Mouse (Mus musculus): ENCODE measurements around the gene Tubg2. TPM values are rescaled to one million over a fixed set of nuclear protein-coding genes. Genes with fewer than 3 reads are reported as not detected.

The Tubg2 gene
- polyA plus RNA-seq, 1 experiment: not detected

GRCm38 (mm10) chr11:101187541-101187940 lies 31.8 kb downstream of the Tubg2 start:
- TF ChIP-seq CTCF (IDR thresholded peaks at IDR 0.05; ENCODE audit: insufficient read depth, low read depth, low read length): no peak
- TF ChIP-seq POLR2A (IDR thresholded peaks at IDR 0.05; ENCODE audit: insufficient read depth, low read depth, low read length): no peak
- H3K27ac ChIP-seq (ENCODE audit: insufficient read depth, low read depth, low read length): no peak overlapping the region
- WGBS: 91% methylated on average over 5 of the region's 5 CpGs
- peaks cover 25% of the 10 kb centered on the region for H3K4me1 ChIP-seq (ENCODE audit: control insufficient read depth, insufficient read depth, low read length)
- H3K4me3 ChIP-seq (ENCODE audit: insufficient read depth, low read depth, low read length): no peak overlapping the region

GRCm38 (mm10) chr11:101188166-101188805 lies 32.6 kb downstream of the Tubg2 start:
- WGBS: 85% methylated on average over 11 of the region's 11 CpGs
- no peak overlapping the region for H3K27ac ChIP-seq (ENCODE audit: insufficient read depth, low read depth, low read length)
- H3K4me1 ChIP-seq (ENCODE audit: control insufficient read depth, insufficient read depth, low read length): peaks cover 29% of the 10 kb centered on the region
- no peak for TF ChIP-seq CTCF (IDR thresholded peaks at IDR 0.05; ENCODE audit: insufficient read depth, low read depth, low read length)
- TF ChIP-seq POLR2A (IDR thresholded peaks at IDR 0.05; ENCODE audit: insufficient read depth, low read depth, low read length): no peak
- H3K4me3 ChIP-seq (ENCODE audit: insufficient read depth, low read depth, low read length): no peak overlapping the region

GRCm38 (mm10) chr11:101189495-101190180 lies 33.9 kb downstream of the Tubg2 start:
- Histone ChIP-seq H3K27ac (ENCODE audit: insufficient read depth, low read depth, low read length) (0 out of 2 replicates have a peak overlapping the region, but pooled peaks have one; percentile 22), H3K4me3 (ENCODE audit: insufficient read depth, low read depth, low read length) (no peak overlapping the region), H3K4me1 (ENCODE audit: control insufficient read depth, insufficient read depth, low read length) (peaks cover 29% of the 10 kb centered on the region)
- no peak for TF ChIP-seq CTCF (IDR thresholded peaks at IDR 0.05; ENCODE audit: insufficient read depth, low read depth, low read length)
- TF ChIP-seq POLR2A (IDR thresholded peaks at IDR 0.05; ENCODE audit: insufficient read depth, low read depth, low read length): no peak
- WGBS: 18% methylated on average over 6 of the region's 6 CpGs

- WGBS: 41% methylated on average over 8 of the region's 8 CpGs
Measured at GRCm38 (mm10) chr11:101190181-101190912, 34.6 kb downstream of the Tubg2 start.

GRCm38 (mm10) chr11:101190913-101191907 lies 35.5 kb downstream of the Tubg2 start:
- Histone ChIP-seq H3K4me3 (ENCODE audit: insufficient read depth, low read depth, low read length) (no peak overlapping the region), H3K4me1 (ENCODE audit: control insufficient read depth, insufficient read depth, low read length) (peaks cover 29% of the 10 kb centered on the region), H3K27ac (ENCODE audit: insufficient read depth, low read depth, low read length) (no peak overlapping the region)
- WGBS: 55% methylated on average over 17 of the region's 17 CpGs
- TF ChIP-seq POLR2A (IDR thresholded peaks at IDR 0.05; ENCODE audit: insufficient read depth, low read depth, low read length) (no peak), CTCF (IDR thresholded peaks at IDR 0.05; ENCODE audit: insufficient read depth, low read depth, low read length) (no peak)

More at GRCm38 (mm10) chr11:101190181-101190912, 34.6 kb downstream of the Tubg2 start:
- TF ChIP-seq CTCF (IDR thresholded peaks at IDR 0.05; ENCODE audit: insufficient read depth, low read depth, low read length): no peak
- no peak for TF ChIP-seq POLR2A (IDR thresholded peaks at IDR 0.05; ENCODE audit: insufficient read depth, low read depth, low read length)
- H3K4me1 ChIP-seq (ENCODE audit: control insufficient read depth, insufficient read depth, low read length): peaks cover 29% of the 10 kb centered on the region
- H3K27ac ChIP-seq (ENCODE audit: insufficient read depth, low read depth, low read length): 0 out of 2 replicates have a peak overlapping the region, but pooled peaks have one; percentile 22
- H3K4me3 ChIP-seq (ENCODE audit: insufficient read depth, low read depth, low read length): no peak overlapping the region

- WGBS: 78% methylated on average over 4 of the region's 4 CpGs
- Histone ChIP-seq H3K27ac (ENCODE audit: insufficient read depth, low read depth, low read length) (no peak overlapping the region), H3K4me1 (ENCODE audit: control insufficient read depth, insufficient read depth, low read length) (peaks cover 29% of the 10 kb centered on the region), H3K4me3 (ENCODE audit: insufficient read depth, low read depth, low read length) (no peak overlapping the region)
- TF ChIP-seq CTCF (IDR thresholded peaks at IDR 0.05; ENCODE audit: insufficient read depth, low read depth, low read length) (no peak), POLR2A (IDR thresholded peaks at IDR 0.05; ENCODE audit: insufficient read depth, low read depth, low read length) (no peak)
Measured at GRCm38 (mm10) chr11:101191919-101192470, 36.3 kb downstream of the Tubg2 start.

- 73% methylated on average over 6 of the region's 6 CpGs for WGBS
- Histone ChIP-seq H3K27ac (ENCODE audit: insufficient read depth, low read depth, low read length) (no peak overlapping the region), H3K4me3 (ENCODE audit: insufficient read depth, low read depth, low read length) (no peak overlapping the region), H3K4me1 (ENCODE audit: control insufficient read depth, insufficient read depth, low read length) (peaks cover 29% of the 10 kb centered on the region)
- TF ChIP-seq POLR2A (IDR thresholded peaks at IDR 0.05; ENCODE audit: insufficient read depth, low read depth, low read length) (no peak), CTCF (IDR thresholded peaks at IDR 0.05; ENCODE audit: insufficient read depth, low read depth, low read length) (no peak)
Measured at GRCm38 (mm10) chr11:101192646-101193045, 36.9 kb downstream of the Tubg2 start.

GRCm38 (mm10) chr11:101193076-101193475 lies 37.4 kb downstream of the Tubg2 start:
- H3K4me3 ChIP-seq (ENCODE audit: insufficient read depth, low read depth, low read length): no peak overlapping the region
- TF ChIP-seq POLR2A (IDR thresholded peaks at IDR 0.05; ENCODE audit: insufficient read depth, low read depth, low read length): no peak
- TF ChIP-seq CTCF (IDR thresholded peaks at IDR 0.05; ENCODE audit: insufficient read depth, low read depth, low read length): no peak
- peaks cover 29% of the 10 kb centered on the region for H3K4me1 ChIP-seq (ENCODE audit: control insufficient read depth, insufficient read depth, low read length)
- H3K27ac ChIP-seq (ENCODE audit: insufficient read depth, low read depth, low read length): no peak overlapping the region
- 80% methylated on average over 7 of the region's 7 CpGs for WGBS
